Mouse (Mus musculus): ENCODE measurements around the gene Nelfa.

GRCm38 (mm10) chr5:33895116-33895515 lies 41.1 kb downstream of the Nelfa start:
- TF ChIP-seq CTCF (IDR thresholded peaks at IDR 0.05; ENCODE audit: control insufficient read depth, insufficient read depth, insufficient read length), result no peak
- no peak for TF ChIP-seq USF1 (IDR thresholded peaks at IDR 0.05; ENCODE audit: low read depth)

Data from C2C12 (cell line).